ENCODE assay signal across 22 mouse cellular contexts in the genomic region with DNA sequence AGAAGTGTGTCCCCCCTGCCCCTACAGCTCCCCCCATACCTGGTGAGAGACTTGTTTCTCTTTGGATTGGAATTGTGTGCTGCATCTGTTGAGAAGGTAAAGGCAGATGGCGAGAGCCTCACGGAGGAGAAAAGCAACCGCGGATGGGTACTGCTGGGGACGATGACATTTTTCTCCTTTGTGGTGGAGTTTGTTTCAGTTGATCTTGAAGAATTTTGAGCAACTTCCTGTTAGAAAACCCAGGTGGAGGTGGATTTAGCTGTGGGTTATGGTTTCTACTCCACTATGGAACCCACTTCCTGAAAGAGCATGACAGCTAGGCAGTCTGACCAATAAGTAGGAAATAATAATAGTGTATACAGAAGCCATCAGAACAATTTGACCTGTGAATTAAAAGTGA. TPM values are rescaled to one million over a fixed set of nuclear protein-coding genes. Genes with fewer than 3 reads are reported as not detected.
DNase-seq lines count a peak whose midpoint lies in the region; ATAC-seq lines count a peak whose summit lies in the region.
"Had no signal": no experiment of that assay in that cellular context is flagged by ENCODE, and none has a peak within 500 bp of the region (broad histone marks: within the 10 kb centered on the region; RNA-seq: fewer than 3 reads in every experiment).

No protein-coding gene starts in this region.

- peak; percentile 77 for DNase-seq in CD4-positive helper T cell, adult 2 months (ENCODE audit: low read depth, low spot score)
- DNase-seq in T-cell, adult 2 months (ENCODE audit: low spot score), result peak; percentile 62
- DNase-seq in thymus, postnatal 0 days (ENCODE audit: low spot score), result peak; percentile 78
- no peak for DNase-seq in adrenal gland, postnatal 10 days
- no peak for DNase-seq in layer of hippocampus, postnatal 25 days (ENCODE audit: extremely low spot score in 1 of 2, low spot score in 1 of 2)
- DNase-seq in kidney, adult 11 months, result no peak
- DNase-seq: adrenal gland, postnatal 14 days; cerebellum, adult 2 months; gastrocnemius, postnatal 36 days; heart, postnatal 36 days had no signal

- ATAC-seq in megakaryocyte, adult 5-6 weeks (ENCODE audit: poor library complexity, severe bottlenecking), result peak; percentile 47
- ATAC-seq: lung, postnatal 0 days had no signal

RNA-seq across cellular contexts. Expression of a gene that starts 28.5 kb away (rescaled TPM):
- 0.45 and 1.1 TPM in 2 replicates for total RNA-seq in megakaryocyte, adult 5-6 weeks (2015)
- total RNA-seq in megakaryocyte, adult 5-6 weeks (2017), result 2.4 TPM in 1 of 2 replicates, not detected in the other
- 0.60 and 0.64 TPM in 2 replicates for polyA plus RNA-seq in thymus, postnatal 0 days (2015; fragmentation: Nextera tagmentation; extraction: Ambion mirVana)
- total RNA-seq in adrenal gland, postnatal 10 days (2021), result under 1 TPM; 0.72 to 0.94 TPM
- total RNA-seq in layer of hippocampus, postnatal 25 days (2021), result 1 to 10 TPM; 3.9 to 4.6 TPM
- total RNA-seq: gastrocnemius, postnatal 36 days; heart, postnatal 36 days; liver, adult 2 months had no signal
- polyA plus RNA-seq: embryonic facial prominence, embryonic 11.5 days; erythroblast, embryonic 14.5 days; heart, embryonic 10.5 days; kidney, embryonic 14.5 days; liver, adult 2 months; neural tube, embryonic 12.5 days had no signal

RNA-seq across cellular contexts. Expression of a gene that starts 28.5 kb away (rescaled TPM):
- 55.5 and 58.9 TPM in 2 replicates for total RNA-seq in megakaryocyte, adult 5-6 weeks (2015)
- 154 and 155 TPM in 2 replicates for total RNA-seq in megakaryocyte, adult 5-6 weeks (2017)
- 41.8 and 43.9 TPM in 2 replicates for polyA plus RNA-seq in thymus, postnatal 0 days (2015; fragmentation: Nextera tagmentation; extraction: Ambion mirVana)
- 10 to 100 TPM; 21.9 to 27.0 TPM for total RNA-seq in adrenal gland, postnatal 10 days (2021)
- total RNA-seq in layer of hippocampus, postnatal 25 days (2021), result 10 to 100 TPM; 11.4 to 11.9 TPM

RNA-seq across cellular contexts. Expression of a gene that starts 29.1 kb away (rescaled TPM):
- not detected in 2 replicates for total RNA-seq in megakaryocyte, adult 5-6 weeks (2015)
- not detected in 2 replicates for total RNA-seq in megakaryocyte, adult 5-6 weeks (2017)
- polyA plus RNA-seq in thymus, postnatal 0 days (2015; fragmentation: Nextera tagmentation; extraction: Ambion mirVana), result not detected in 2 replicates
- not detected for total RNA-seq in adrenal gland, postnatal 10 days (2021)
- 1 to 10 TPM in 1 of 2 experiments, under 1 TPM in 1; 0.42 to 1.1 TPM for total RNA-seq in layer of hippocampus, postnatal 25 days (2021)
- total RNA-seq: adrenal gland, postnatal 14 days; CH12.LX; gastrocnemius, postnatal 36 days; heart, postnatal 36 days; left cerebral cortex, postnatal 36 days; liver, adult 2 months had no signal
- polyA plus RNA-seq: cerebellum, adult 2 months; erythroblast, embryonic 14.5 days; heart, embryonic 10.5 days; intestine, embryonic 14.5 days; kidney, embryonic 14.5 days; large intestine, adult 2 months; liver, adult 2 months; lung, postnatal 0 days; neural tube, embryonic 12.5 days had no signal

RNA-seq across cellular contexts. Expression of a gene that starts 33.0 kb away (rescaled TPM):
- 24.1 and 25.4 TPM in 2 replicates for total RNA-seq in megakaryocyte, adult 5-6 weeks (2015)
- total RNA-seq in megakaryocyte, adult 5-6 weeks (2017), result 5.1 TPM in 2 replicates
- 6.3 and 6.9 TPM in 2 replicates for polyA plus RNA-seq in thymus, postnatal 0 days (2015; fragmentation: Nextera tagmentation; extraction: Ambion mirVana)
- 10 to 100 TPM in 1 of 2 experiments, 1 to 10 TPM in 1; 7.6 to 12.1 TPM for total RNA-seq in adrenal gland, postnatal 10 days (2021)
- 10 to 100 TPM; 13.7 to 18.1 TPM for total RNA-seq in layer of hippocampus, postnatal 25 days (2021)

RNA-seq across cellular contexts. Expression of a gene that starts 40.1 kb away (rescaled TPM):
- total RNA-seq in megakaryocyte, adult 5-6 weeks (2015), result 60.7 and 64.7 TPM in 2 replicates
- total RNA-seq in megakaryocyte, adult 5-6 weeks (2017), result 110 and 114 TPM in 2 replicates
- 159 and 161 TPM in 2 replicates for polyA plus RNA-seq in thymus, postnatal 0 days (2015; fragmentation: Nextera tagmentation; extraction: Ambion mirVana)
- 10 to 100 TPM; 61.2 to 63.7 TPM for total RNA-seq in adrenal gland, postnatal 10 days (2021)
- 10 to 100 TPM; 61.9 to 64.8 TPM for total RNA-seq in layer of hippocampus, postnatal 25 days (2021)

Comparison
In these comparisons a context has a peak if more than half of its experiments do, and no peak if none do; other contexts are left out.
1. DNase-seq: peak in CD4-positive helper T cell, adult 2 months (single experiment), T-cell, adult 2 months (single experiment) and thymus, postnatal 0 days (single experiment); none in adrenal gland, postnatal 10 days (single experiment), layer of hippocampus, postnatal 25 days (0 of 2) and kidney, adult 11 months (single experiment).